Mouse (Mus musculus): ENCODE data around the gene Sun3.

Gene Sun3

GRCm38 (mm10) chr11:8986058-8986457 is 62.7 kb downstream of the Sun3 start:
- intact Hi-C loops (cut with DNase I), result no loop called here

DNA sequence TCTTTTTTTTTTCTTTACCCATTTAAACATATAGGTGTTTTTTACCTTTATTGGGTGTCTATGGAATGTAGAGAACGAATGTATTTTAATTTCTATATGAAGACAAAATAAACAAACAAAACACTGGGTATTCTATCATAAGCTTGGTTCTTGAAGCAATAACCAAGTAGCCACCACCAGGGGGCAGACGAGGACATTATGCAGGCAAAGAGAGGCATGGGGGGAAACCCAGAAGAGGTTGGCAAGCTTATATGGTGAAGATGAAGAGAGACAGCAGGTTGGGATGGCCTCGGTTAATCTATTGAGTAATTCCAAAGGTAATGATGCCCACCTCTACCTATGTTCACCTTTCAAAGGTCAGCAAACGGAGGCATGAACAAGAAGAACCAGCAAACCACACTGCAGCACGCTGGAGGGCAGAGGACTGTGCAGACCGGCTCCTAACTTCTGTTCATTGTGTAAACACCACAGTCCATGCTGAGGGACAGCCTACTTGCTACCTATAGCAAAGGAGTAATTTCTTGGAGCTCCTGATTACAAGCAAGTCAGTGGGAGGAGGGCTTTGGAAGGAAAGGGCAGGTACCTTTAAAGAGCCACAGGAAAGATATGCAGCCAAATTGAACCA is 65.4 kb downstream of the Sun3 start:
- intact Hi-C loops (cut with DNase I), result loop anchor here (1.0 kb wide), 1 partner anchor 153 kb away; no protein-coding TSS in a partner anchor

GRCm38 (mm10) chr11:8978154-8978553 is 70.6 kb downstream of the Sun3 start:
- intact Hi-C loops (cut with DNase I), result no loop called here

GRCm38 (mm10) chr11:8973166-8973565 is 75.6 kb downstream of the Sun3 start, which contains the start of gene Pkd1l1:
TSS of gene Pkd1l1 (minus strand) at chr11:8973266.
- intact Hi-C loops (cut with DNase I), result no loop called here

DNA sequence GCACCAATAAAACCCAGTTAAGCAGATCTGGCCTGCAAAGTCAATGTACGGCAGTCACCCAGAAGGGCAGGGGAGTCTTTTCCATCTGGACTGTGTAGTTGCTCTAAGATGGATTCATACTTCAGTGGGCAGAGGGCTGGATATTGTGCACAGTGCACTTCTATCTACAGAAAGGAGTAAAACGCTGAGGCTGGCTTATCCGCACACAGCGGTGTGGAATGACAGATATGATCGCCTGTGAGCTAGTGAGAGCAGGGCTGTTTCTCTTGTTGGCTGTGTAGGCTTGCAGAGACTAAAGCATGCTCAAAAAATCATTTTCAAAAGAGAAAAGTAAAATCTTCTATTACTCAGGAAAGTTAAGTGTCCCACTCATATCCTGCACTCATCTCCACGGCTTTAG is 76.7 kb downstream of the Sun3 start:
- intact Hi-C loops (cut with DNase I), result no loop called here

DNA sequence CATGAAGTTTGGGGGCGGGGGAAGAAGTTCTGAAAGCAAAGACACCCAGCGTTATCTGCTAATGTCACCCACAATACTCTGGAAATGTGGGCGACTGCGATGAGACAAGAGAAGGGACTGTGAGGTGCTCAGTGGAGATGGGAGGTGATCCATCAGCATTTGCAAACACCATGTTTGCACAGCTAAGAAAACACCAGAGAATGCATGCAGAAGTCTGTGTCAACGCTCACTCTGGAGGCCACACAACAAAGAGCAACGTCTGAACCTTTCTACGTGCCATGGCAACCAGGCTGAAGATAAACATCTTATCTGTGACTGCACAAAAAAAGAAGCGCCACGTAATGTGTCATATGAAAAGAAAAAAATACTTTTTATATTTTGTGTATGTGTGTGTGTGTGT is 78.3 kb downstream of the Sun3 start:
- intact Hi-C loops (cut with DNase I), result no loop called here

GRCm38 (mm10) chr11:8968094-8968493 is 80.7 kb downstream of the Sun3 start:
- intact Hi-C loops (cut with DNase I), result no loop called here
